Mouse (Mus musculus): ENCODE measurements around the gene Gm10322. TPM values are rescaled to one million over a fixed set of nuclear protein-coding genes. Genes with fewer than 3 reads are reported as not detected.

Gene Gm10322
- polyA plus RNA-seq, 2 experiments: not detected

DNA sequence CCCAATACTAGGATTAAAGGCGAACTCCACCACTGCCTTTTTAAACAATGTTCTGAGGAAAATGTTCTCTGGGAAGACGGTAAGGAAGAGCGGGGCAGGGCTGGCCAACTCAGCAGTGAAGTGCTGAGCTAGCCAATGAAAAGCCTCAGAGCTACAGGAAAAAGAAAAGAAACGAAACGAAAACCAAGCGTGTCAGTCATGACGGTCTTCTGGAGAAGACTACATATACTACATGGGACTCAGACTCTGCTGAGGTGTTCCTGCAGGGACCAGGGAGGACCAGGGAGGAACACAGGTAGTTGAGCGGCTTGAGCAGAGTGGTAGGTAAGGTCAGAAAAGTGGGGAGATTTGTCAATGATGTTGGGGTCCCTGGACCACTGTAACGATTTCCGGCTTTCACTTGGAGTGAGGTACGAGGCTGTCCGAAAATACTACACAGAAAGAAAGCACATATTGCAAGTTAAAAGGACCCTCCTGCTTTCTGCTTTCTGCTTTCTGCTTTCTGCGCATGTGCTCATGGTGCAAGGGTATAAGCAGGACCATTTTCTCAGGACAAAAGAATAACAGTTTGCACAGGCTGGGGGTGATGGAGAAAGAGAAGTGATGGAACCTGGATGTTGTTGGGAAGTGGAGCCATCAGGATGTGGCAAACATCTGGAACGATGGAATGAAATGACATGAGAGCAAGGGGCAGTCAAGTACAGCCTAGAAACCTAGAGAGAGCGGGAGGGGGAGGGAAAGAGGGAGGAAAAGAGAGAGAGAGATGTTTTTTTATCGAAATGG lies 21.1 kb downstream of the Gm10322 start:
- WGBS (ENCODE audit: insufficient replicate concordance): 64% methylated on average over 16 of the region's 16 CpGs

DNA sequence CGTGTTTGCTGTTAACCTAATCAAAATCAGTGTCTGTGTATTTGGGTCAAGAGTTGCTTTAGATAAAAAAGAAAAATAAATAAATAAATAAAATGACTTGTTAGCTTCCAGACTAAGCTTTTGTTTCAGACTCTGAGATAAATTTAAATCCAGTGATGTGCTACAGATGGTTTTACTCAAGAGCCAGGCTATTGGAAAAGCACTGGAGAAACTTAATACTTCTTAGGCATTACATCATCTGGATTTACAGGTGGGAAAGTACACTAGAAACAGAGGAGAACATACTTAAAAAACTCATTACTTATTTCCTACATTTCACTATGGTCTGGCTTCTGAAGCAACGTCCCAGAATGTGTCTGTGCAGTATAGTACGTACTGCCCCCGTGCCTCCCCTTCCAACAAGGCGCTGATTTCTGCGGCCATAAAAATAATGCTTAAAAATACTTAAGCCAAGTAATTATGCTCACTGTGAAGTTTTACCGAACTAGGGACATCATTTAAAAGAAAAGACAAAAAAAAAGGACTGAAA lies 21.8 kb downstream of the Gm10322 start:
- Histone ChIP-seq H3K9ac (replicated peaks) (no peak overlapping the region), H3K27me3 (ENCODE audit: control insufficient read depth, insufficient read depth, low read length) (no peaks in the 10 kb centered on the region), H3K4me1 (replicated peaks; ENCODE audit: control insufficient read depth in 2 of 2, insufficient read depth in 2 of 2, low read length in 1 of 2) (peaks cover 0 to 2% of the 10 kb centered on the region in 2 experiments; a peak in 1 of 4 replicates), H3K36me3 (replicated peaks; ENCODE audit: control insufficient read depth, insufficient read depth, low read depth) (no peaks in the 10 kb centered on the region), H3K27ac (no peak overlapping the region), H3K4me3 (ENCODE audit: insufficient read depth in 1 of 2, low read depth in 2 of 2, low read length in 2 of 2) (no peak overlapping the region), H3K9me3 (ENCODE audit: control insufficient read depth, low read length) (no peaks in the 10 kb centered on the region), H3K4me2 (ENCODE audit: low read depth) (no peak overlapping the region)
- DNase-seq (ENCODE audit: low read depth in 3 of 3, low spot score in 3 of 3): no peak
- TF ChIP-seq EP300 (IDR thresholded peaks at IDR 0.05; ENCODE audit: low read depth) (no peak), CTCF (IDR thresholded peaks at IDR 0.05; ENCODE audit: low read depth) (no peak)
- ATAC-seq (ENCODE audit: insufficient read depth): no peak
- WGBS (ENCODE audit: insufficient replicate concordance): 68% methylated on average over 7 of the region's 7 CpGs

More for the DNA sequence above, 21.1 kb downstream of the Gm10322 start:
- H3K4me1 ChIP-seq (replicated peaks; ENCODE audit: control insufficient read depth in 2 of 2, insufficient read depth in 2 of 2, low read length in 1 of 2): no peaks in the 10 kb centered on the region
- H3K9ac ChIP-seq (replicated peaks): no peak overlapping the region
- H3K4me2 ChIP-seq (ENCODE audit: low read depth): no peak overlapping the region
- H3K36me3 ChIP-seq (replicated peaks; ENCODE audit: control insufficient read depth, insufficient read depth, low read depth): no peaks in the 10 kb centered on the region
- DNase-seq (ENCODE audit: low read depth in 3 of 3, low spot score in 3 of 3) (no peak), ATAC-seq (ENCODE audit: insufficient read depth) (no peak)
- no peaks in the 10 kb centered on the region for H3K27me3 ChIP-seq (ENCODE audit: control insufficient read depth, insufficient read depth, low read length)
- H3K27ac ChIP-seq: no peak overlapping the region
- TF ChIP-seq CTCF (IDR thresholded peaks at IDR 0.05; ENCODE audit: low read depth): no peak
- TF ChIP-seq EP300 (IDR thresholded peaks at IDR 0.05; ENCODE audit: low read depth): no peak
- H3K9me3 ChIP-seq (ENCODE audit: control insufficient read depth, low read length): no peaks in the 10 kb centered on the region
- H3K4me3 ChIP-seq (ENCODE audit: insufficient read depth in 1 of 2, low read depth in 2 of 2, low read length in 2 of 2): peak overlapping the region in 1 of 2 experiments; percentile 37; a peak in 2 of 4 replicates

DNA sequence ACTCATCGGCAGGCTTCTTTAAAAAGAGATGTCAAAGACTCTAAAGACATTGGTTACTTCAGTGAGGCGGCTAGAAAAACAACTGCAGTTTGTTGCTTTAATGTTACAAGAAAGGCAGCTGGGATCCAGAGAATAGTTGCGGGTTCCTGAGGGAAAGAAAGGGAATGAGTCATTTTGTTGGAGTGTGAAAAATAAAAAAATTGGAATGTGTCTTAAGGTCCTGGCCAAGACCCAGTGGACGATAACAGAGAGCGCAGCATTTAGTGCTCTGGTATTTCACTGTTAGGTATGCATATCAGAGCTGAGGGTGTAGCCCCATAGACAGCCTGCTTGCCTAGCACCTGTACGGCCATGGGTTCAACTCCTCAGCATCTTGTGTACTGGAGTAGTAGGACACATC lies 22.7 kb downstream of the Gm10322 start:
- Histone ChIP-seq H3K4me1 (replicated peaks; ENCODE audit: control insufficient read depth in 2 of 2, insufficient read depth in 2 of 2, low read length in 1 of 2) (peaks cover 0 to 4% of the 10 kb centered on the region in 2 experiments; a peak in 1 of 4 replicates), H3K9ac (replicated peaks) (no peak overlapping the region), H3K9me3 (ENCODE audit: control insufficient read depth, low read length) (no peaks in the 10 kb centered on the region), H3K36me3 (replicated peaks; ENCODE audit: control insufficient read depth, insufficient read depth, low read depth) (no peaks in the 10 kb centered on the region), H3K27me3 (ENCODE audit: control insufficient read depth, insufficient read depth, low read length) (no peaks in the 10 kb centered on the region), H3K27ac (no peak overlapping the region), H3K4me3 (ENCODE audit: insufficient read depth in 1 of 2, low read depth in 2 of 2, low read length in 2 of 2) (no peak overlapping the region), H3K4me2 (ENCODE audit: low read depth) (no peak overlapping the region)
- 73% methylated on average over 6 of the region's 6 CpGs for WGBS (ENCODE audit: insufficient replicate concordance)
- DNase-seq (ENCODE audit: low read depth in 3 of 3, low spot score in 3 of 3) (no peak), ATAC-seq (ENCODE audit: insufficient read depth) (no peak)
- TF ChIP-seq EP300 (IDR thresholded peaks at IDR 0.05; ENCODE audit: low read depth): no peak
- TF ChIP-seq CTCF (IDR thresholded peaks at IDR 0.05; ENCODE audit: low read depth): no peak

GRCm38 (mm10) chr10:59642659-59643377 lies 27.0 kb downstream of the Gm10322 start:
- no peak for ATAC-seq (ENCODE audit: insufficient read depth)
- no peak for DNase-seq (ENCODE audit: low read depth in 3 of 3, low spot score in 3 of 3)

DNA sequence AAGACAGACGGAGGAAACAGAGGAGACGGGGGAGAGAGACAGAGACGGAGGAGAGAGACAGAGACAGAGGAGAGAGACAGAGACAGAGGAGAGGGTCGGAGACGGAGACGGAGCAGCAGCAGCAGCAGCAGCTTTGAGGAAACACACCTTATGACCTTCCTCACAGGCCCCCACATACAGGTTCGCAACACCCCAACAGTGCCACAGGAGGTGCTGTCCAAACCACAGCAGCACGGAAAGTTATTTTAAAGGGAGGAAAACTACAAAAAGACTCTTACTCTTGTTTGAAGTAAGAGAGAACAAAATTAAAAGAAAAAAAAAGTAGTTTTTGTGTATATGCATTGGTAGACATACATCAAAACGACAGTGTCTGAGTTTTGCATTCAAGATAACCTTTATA lies 27.8 kb downstream of the Gm10322 start:
- ATAC-seq (ENCODE audit: insufficient read depth) (no peak), DNase-seq (ENCODE audit: low read depth in 3 of 3, low spot score in 3 of 3) (no peak)
- Histone ChIP-seq H3K36me3 (replicated peaks; ENCODE audit: control insufficient read depth, insufficient read depth, low read depth) (no peaks in the 10 kb centered on the region), H3K9me3 (ENCODE audit: control insufficient read depth, low read length) (no peaks in the 10 kb centered on the region), H3K9ac (replicated peaks) (no peak overlapping the region), H3K4me2 (ENCODE audit: low read depth) (no peak overlapping the region), H3K4me1 (replicated peaks; ENCODE audit: control insufficient read depth in 2 of 2, insufficient read depth in 2 of 2, low read length in 1 of 2) (peaks cover 0 to 8% of the 10 kb centered on the region in 2 experiments; a peak in 3 of 4 replicates), H3K4me3 (ENCODE audit: insufficient read depth in 1 of 2, low read depth in 2 of 2, low read length in 2 of 2) (no peak overlapping the region), H3K27me3 (ENCODE audit: control insufficient read depth, insufficient read depth, low read length) (no peaks in the 10 kb centered on the region), H3K27ac (no peak overlapping the region)
- 0 out of 2 replicates have a peak, but pooled peaks have one; percentile 9 for TF ChIP-seq CTCF (IDR thresholded peaks at IDR 0.05; ENCODE audit: low read depth)
- TF ChIP-seq EP300 (IDR thresholded peaks at IDR 0.05; ENCODE audit: low read depth): no peak
- 59% methylated on average over 9 of the region's 9 CpGs for WGBS (ENCODE audit: insufficient replicate concordance)

More at GRCm38 (mm10) chr10:59642659-59643377, 27.0 kb downstream of the Gm10322 start:
- Histone ChIP-seq H3K4me1 (replicated peaks; ENCODE audit: control insufficient read depth in 2 of 2, insufficient read depth in 2 of 2, low read length in 1 of 2) (peaks cover 0 to 8% of the 10 kb centered on the region in 2 experiments; a peak in 3 of 4 replicates), H3K27ac (no peak overlapping the region), H3K4me2 (ENCODE audit: low read depth) (no peak overlapping the region), H3K9ac (replicated peaks) (no peak overlapping the region), H3K36me3 (replicated peaks; ENCODE audit: control insufficient read depth, insufficient read depth, low read depth) (no peaks in the 10 kb centered on the region), H3K27me3 (ENCODE audit: control insufficient read depth, insufficient read depth, low read length) (no peaks in the 10 kb centered on the region), H3K4me3 (ENCODE audit: insufficient read depth in 1 of 2, low read depth in 2 of 2, low read length in 2 of 2) (no peak overlapping the region), H3K9me3 (ENCODE audit: control insufficient read depth, low read length) (no peaks in the 10 kb centered on the region)
- WGBS (ENCODE audit: insufficient replicate concordance): 23% methylated on average over 8 of the region's 8 CpGs
- TF ChIP-seq CTCF (IDR thresholded peaks at IDR 0.05; ENCODE audit: low read depth): no peak
- TF ChIP-seq EP300 (IDR thresholded peaks at IDR 0.05; ENCODE audit: low read depth): no peak
